Mouse (Mus musculus): Measurements from ENCODE around the gene Cfl1. TPM values are rescaled to one million over a fixed set of nuclear protein-coding genes. Genes with fewer than 3 reads are reported as not detected.
A peak's percentile ranks its signal among the peaks of the same experiment; 100 is the strongest.

Gene Cfl1
- polyA plus RNA-seq, 1 experiment from 2014 or later = 2,378 TPM

DNA sequence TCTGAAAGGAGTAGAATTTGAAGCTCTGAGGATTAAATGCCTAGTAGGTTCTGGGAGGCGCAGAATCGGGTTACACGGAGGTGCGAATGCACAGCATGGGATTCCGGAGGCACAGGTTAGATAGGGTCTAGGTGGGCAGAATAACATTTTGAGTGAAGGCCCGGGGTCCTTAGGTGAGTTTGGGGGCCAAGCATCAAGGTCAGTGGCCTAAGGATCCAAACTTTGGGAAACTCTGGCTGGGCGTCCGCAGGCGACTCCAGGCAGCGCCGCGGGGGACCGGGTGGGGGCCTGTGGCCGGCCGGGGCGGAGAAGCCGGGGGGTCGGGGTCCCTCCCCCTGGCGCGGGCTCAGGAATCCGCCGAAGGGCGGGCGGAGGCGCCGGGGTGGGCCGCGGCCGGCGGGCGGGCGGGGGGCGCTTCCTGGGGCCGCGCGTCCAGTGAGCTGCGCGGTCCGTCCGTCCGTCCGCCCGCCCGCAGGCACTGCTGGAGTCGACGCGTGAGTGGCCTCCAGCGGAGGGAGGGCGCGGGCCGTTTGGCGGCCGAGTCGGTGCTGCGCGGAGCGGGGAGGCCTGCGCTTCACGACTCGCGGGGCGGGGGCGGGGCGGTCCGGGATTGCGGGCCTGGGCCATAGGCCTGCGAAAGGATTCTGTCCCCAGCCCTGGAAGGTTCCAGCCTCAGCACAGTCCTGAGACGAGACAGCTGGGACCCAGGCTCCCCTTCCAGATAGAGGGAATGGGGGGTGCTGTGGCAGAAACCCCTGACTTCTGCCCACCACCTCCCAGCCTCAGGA, 15.8 kb upstream of the Cfl1 start:
- H3K4me2 ChIP-seq (ENCODE audit: low read depth, low read length) = peak overlapping the region; percentile 97
- H3K9me3 ChIP-seq (ENCODE audit: control insufficient read depth, low read length) = no peaks in the 10 kb centered on the region
- peak; percentile 72 for ATAC-seq
- no peaks in the 10 kb centered on the region for H3K36me3 ChIP-seq (ENCODE audit: control insufficient read depth, insufficient read depth, low read length)
- H3K27me3 ChIP-seq (replicated peaks; ENCODE audit: control insufficient read depth, insufficient read depth, low read length) = no peaks in the 10 kb centered on the region
- peaks cover 8% of the 10 kb centered on the region for H3K4me1 ChIP-seq (ENCODE audit: control insufficient read depth, insufficient read depth, low read length)
- peak overlapping the region; percentile 62 for H3K4me3 ChIP-seq (ENCODE audit: low read length)
- peak overlapping the region; percentile 80 for H3K9ac ChIP-seq (ENCODE audit: low read depth, low read length)
- H3K27ac ChIP-seq (ENCODE audit: low read length) = peak overlapping the region; percentile 88
- 2% methylated on average over 50 of the region's 68 CpGs for WGBS

- ATAC-seq = no peak; the same call in 1 of the 2 replicates
- peaks cover 8% of the 10 kb centered on the region for H3K4me1 ChIP-seq (ENCODE audit: control insufficient read depth, insufficient read depth, low read length)
- H3K36me3 ChIP-seq (ENCODE audit: control insufficient read depth, insufficient read depth, low read length) = no peaks in the 10 kb centered on the region
- peak overlapping the region; percentile 62 for H3K4me3 ChIP-seq (ENCODE audit: low read length)
- H3K27ac ChIP-seq (ENCODE audit: low read length) = peak overlapping the region; percentile 88
- no peaks in the 10 kb centered on the region for H3K9me3 ChIP-seq (ENCODE audit: control insufficient read depth, low read length)
- 20% methylated on average over 13 of the region's 13 CpGs for WGBS
- H3K9ac ChIP-seq (ENCODE audit: low read depth, low read length) = peak overlapping the region; percentile 80
- peak overlapping the region; percentile 97 for H3K4me2 ChIP-seq (ENCODE audit: low read depth, low read length)
- H3K27me3 ChIP-seq (replicated peaks; ENCODE audit: control insufficient read depth, insufficient read depth, low read length) = no peaks in the 10 kb centered on the region
These were observed 15.1 kb upstream of the Cfl1 start for GRCm38 (mm10) chr19:5475069-5475714.

- no peak for ATAC-seq
- no peak overlapping the region for H3K4me3 ChIP-seq (ENCODE audit: low read length)
- H3K4me2 ChIP-seq (ENCODE audit: low read depth, low read length) = no peak overlapping the region
- peaks cover 8% of the 10 kb centered on the region for H3K4me1 ChIP-seq (ENCODE audit: control insufficient read depth, insufficient read depth, low read length)
- 87% methylated on average over 10 of the region's 10 CpGs for WGBS
- H3K36me3 ChIP-seq (ENCODE audit: control insufficient read depth, insufficient read depth, low read length) = no peaks in the 10 kb centered on the region; the same call in 1 of the 2 replicates
- no peaks in the 10 kb centered on the region for H3K27me3 ChIP-seq (replicated peaks; ENCODE audit: control insufficient read depth, insufficient read depth, low read length)
- peak overlapping the region; percentile 33; the same call in 1 of the 2 replicates for H3K9ac ChIP-seq (ENCODE audit: low read depth, low read length)
- H3K9me3 ChIP-seq (ENCODE audit: control insufficient read depth, low read length) = no peaks in the 10 kb centered on the region
- H3K27ac ChIP-seq (ENCODE audit: low read length) = no peak overlapping the region
These were observed 13.1 kb upstream of the Cfl1 start for GRCm38 (mm10) chr19:5477004-5477667.

GRCm38 (mm10) chr19:5477668-5478300, 12.5 kb upstream of the Cfl1 start:
- Histone ChIP-seq H3K27me3 (replicated peaks; ENCODE audit: control insufficient read depth, insufficient read depth, low read length) (no peaks in the 10 kb centered on the region), H3K9ac (ENCODE audit: low read depth, low read length) (no peak overlapping the region)
- WGBS = 88% methylated on average over 18 of the region's 18 CpGs

DNA sequence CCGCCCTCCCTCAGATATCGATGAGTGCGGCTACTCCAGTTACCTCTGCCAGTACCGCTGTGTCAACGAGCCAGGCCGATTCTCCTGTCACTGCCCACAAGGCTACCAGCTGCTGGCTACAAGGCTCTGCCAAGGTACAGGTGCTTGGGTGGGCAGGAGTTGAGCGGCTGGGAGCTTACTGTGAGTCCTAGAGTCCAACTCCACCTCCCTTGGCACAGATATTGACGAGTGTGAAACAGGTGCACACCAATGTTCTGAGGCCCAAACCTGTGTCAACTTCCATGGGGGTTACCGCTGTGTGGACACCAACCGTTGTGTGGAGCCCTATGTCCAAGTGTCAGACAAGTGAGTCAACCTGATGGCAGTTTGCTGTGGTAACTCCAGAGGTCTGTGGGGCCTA, 10.2 kb upstream of the Cfl1 start:
- H3K27ac ChIP-seq (ENCODE audit: low read length) = no peak overlapping the region
- no peak overlapping the region for H3K4me2 ChIP-seq (ENCODE audit: low read depth, low read length)
- no peaks in the 10 kb centered on the region for H3K27me3 ChIP-seq (replicated peaks; ENCODE audit: control insufficient read depth, insufficient read depth, low read length)
- 91% methylated on average over 10 of the region's 10 CpGs for WGBS
- ATAC-seq = no peak
- H3K9me3 ChIP-seq (ENCODE audit: control insufficient read depth, low read length) = no peaks in the 10 kb centered on the region
- no peak overlapping the region for H3K9ac ChIP-seq (ENCODE audit: low read depth, low read length)
- no peak overlapping the region for H3K4me3 ChIP-seq (ENCODE audit: low read length)
- peaks cover 4% of the 10 kb centered on the region for H3K36me3 ChIP-seq (ENCODE audit: control insufficient read depth, insufficient read depth, low read length)
- peaks cover 8% of the 10 kb centered on the region for H3K4me1 ChIP-seq (ENCODE audit: control insufficient read depth, insufficient read depth, low read length)

More at GRCm38 (mm10) chr19:5477668-5478300, 12.5 kb upstream of the Cfl1 start:
- peaks cover 2% of the 10 kb centered on the region; the same call in 1 of the 2 replicates for H3K36me3 ChIP-seq (ENCODE audit: control insufficient read depth, insufficient read depth, low read length)
- no peak overlapping the region for H3K4me3 ChIP-seq (ENCODE audit: low read length)
- H3K27ac ChIP-seq (ENCODE audit: low read length) = no peak overlapping the region
- H3K9me3 ChIP-seq (ENCODE audit: control insufficient read depth, low read length) = no peaks in the 10 kb centered on the region
- ATAC-seq = no peak
- no peak overlapping the region for H3K4me2 ChIP-seq (ENCODE audit: low read depth, low read length)
- peaks cover 8% of the 10 kb centered on the region for H3K4me1 ChIP-seq (ENCODE audit: control insufficient read depth, insufficient read depth, low read length)

DNA sequence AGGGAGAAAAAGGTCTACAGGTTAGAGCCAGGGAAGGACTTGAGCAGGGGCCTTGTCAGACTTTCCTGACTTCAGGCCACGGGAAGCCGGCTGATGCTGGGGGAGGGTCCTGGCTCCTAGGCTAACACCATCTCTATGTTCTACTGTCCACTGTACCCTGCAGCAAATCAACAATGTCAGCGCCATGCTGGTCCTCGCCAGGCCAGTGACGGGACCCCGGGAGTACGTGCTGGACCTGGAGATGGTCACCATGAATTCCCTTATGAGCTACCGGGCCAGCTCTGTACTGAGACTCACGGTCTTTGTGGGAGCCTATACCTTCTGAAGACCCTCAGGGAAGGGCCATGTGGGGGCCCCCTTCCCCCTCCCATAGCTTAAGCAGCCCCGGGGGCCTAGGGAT, 8.9 kb upstream of the Cfl1 start:
- H3K36me3 ChIP-seq (ENCODE audit: control insufficient read depth, insufficient read depth, low read length) = peaks cover 7% of the 10 kb centered on the region
- H3K9ac ChIP-seq (ENCODE audit: low read depth, low read length) = no peak overlapping the region
- H3K4me2 ChIP-seq (ENCODE audit: low read depth, low read length) = no peak overlapping the region
- no peak overlapping the region for H3K27ac ChIP-seq (ENCODE audit: low read length)
- H3K4me1 ChIP-seq (ENCODE audit: control insufficient read depth, insufficient read depth, low read length) = peaks cover 3% of the 10 kb centered on the region; the same call in 1 of the 2 replicates
- no peaks in the 10 kb centered on the region for H3K9me3 ChIP-seq (ENCODE audit: control insufficient read depth, low read length)
- H3K4me3 ChIP-seq (ENCODE audit: low read length) = no peak overlapping the region
- ATAC-seq = no peak
- WGBS = 91% methylated on average over 10 of the region's 10 CpGs
- no peaks in the 10 kb centered on the region for H3K27me3 ChIP-seq (replicated peaks; ENCODE audit: control insufficient read depth, insufficient read depth, low read length)

GRCm38 (mm10) chr19:5483386-5484359, 6.6 kb upstream of the Cfl1 start:
- peaks cover 14% of the 10 kb centered on the region; the same call in 1 of the 2 replicates for H3K4me1 ChIP-seq (ENCODE audit: control insufficient read depth, insufficient read depth, low read length)
- no peak overlapping the region for H3K4me2 ChIP-seq (ENCODE audit: low read depth, low read length)
- WGBS = 90% methylated on average over 19 of the region's 19 CpGs
- peaks cover 7% of the 10 kb centered on the region for H3K36me3 ChIP-seq (ENCODE audit: control insufficient read depth, insufficient read depth, low read length)
- H3K4me3 ChIP-seq (ENCODE audit: low read length) = no peak overlapping the region
- no peak overlapping the region for H3K9ac ChIP-seq (ENCODE audit: low read depth, low read length)
- no peaks in the 10 kb centered on the region for H3K27me3 ChIP-seq (replicated peaks; ENCODE audit: control insufficient read depth, insufficient read depth, low read length)
- H3K9me3 ChIP-seq (ENCODE audit: control insufficient read depth, low read length) = no peaks in the 10 kb centered on the region
- ATAC-seq = no peak
- no peak overlapping the region for H3K27ac ChIP-seq (ENCODE audit: low read length)

DNA sequence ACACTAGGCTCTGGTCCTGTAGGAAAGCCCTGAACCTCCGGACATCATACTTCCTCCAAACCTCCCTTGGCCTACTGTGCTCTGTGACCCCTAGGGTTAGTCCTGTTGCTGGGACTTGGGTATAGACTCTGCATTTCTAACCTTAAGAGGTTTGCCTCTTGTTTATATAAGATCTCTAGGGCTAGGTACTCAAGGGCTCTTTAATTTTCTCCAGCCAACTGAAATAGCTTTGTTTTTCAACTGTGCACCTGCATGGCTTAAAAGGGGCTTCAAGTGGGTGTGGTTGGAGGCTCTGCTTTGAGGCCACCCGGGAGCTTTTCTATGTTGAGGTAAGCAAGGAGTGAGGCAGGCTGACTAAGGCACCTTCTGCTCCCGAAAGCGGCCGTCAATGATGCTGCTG, 5.8 kb upstream of the Cfl1 start:
- Histone ChIP-seq H3K4me2 (ENCODE audit: low read depth, low read length) (no peak overlapping the region), H3K4me3 (ENCODE audit: low read length) (no peak overlapping the region), H3K27ac (ENCODE audit: low read length) (no peak overlapping the region), H3K9ac (ENCODE audit: low read depth, low read length) (no peak overlapping the region), H3K36me3 (ENCODE audit: control insufficient read depth, insufficient read depth, low read length) (peaks cover 7% of the 10 kb centered on the region), H3K4me1 (ENCODE audit: control insufficient read depth, insufficient read depth, low read length) (peaks cover 14% of the 10 kb centered on the region; the same call in 1 of the 2 replicates), H3K9me3 (ENCODE audit: control insufficient read depth, low read length) (no peaks in the 10 kb centered on the region), H3K27me3 (replicated peaks; ENCODE audit: control insufficient read depth, insufficient read depth, low read length) (no peaks in the 10 kb centered on the region)
- no peak for ATAC-seq
- WGBS = 94% methylated on average over 5 of the region's 5 CpGs
